Mouse (Mus musculus) embryonic facial prominence, embryonic 13.5 days (tissue): ENCODE measurements around the gene H2afb1. TPM values are rescaled to one million over a fixed set of nuclear protein-coding genes. Genes with fewer than 3 reads are reported as not detected.
"Not testable (repeated sequence)": the region's sequence is repeated elsewhere in the genome, so short reads cannot be mapped to it uniquely, and the experiment has no call there.

Source experiments
- ATAC-seq: fragments of 200-750 bp; cut with Nextera tagmentation; 2 replicates; pipeline ENCODE4 v1.8.0; 2017; ENCODE audit warnings: low read depth; ENCODE audit not compliant: insufficient number of reproducible peaks, insufficient read depth, low FRiP score, low TSS enrichment
- H3K27ac ChIP-seq: fragments of 300-500 bp; sonication (generic); 2 replicates; pipeline ENCODE4 v1.5.1; 2015; ENCODE audit warnings: moderate library complexity, mild to moderate bottlenecking, inconsistent platforms
- H3K27me3 ChIP-seq: fragments of 300-500 bp; sonication (generic); 2 replicates; pipeline ENCODE4 v1.6.1; 2015; ENCODE audit warnings: mild to moderate bottlenecking, inconsistent platforms
- H3K36me3 ChIP-seq: fragments of 300-500 bp; sonication (generic); 2 replicates; pipeline ENCODE4 v1.6.1; 2015; ENCODE audit warnings: mild to moderate bottlenecking, inconsistent platforms
- H3K4me1 ChIP-seq: fragments of 300-500 bp; sonication (generic); 2 replicates; pipeline ENCODE4 v1.6.1; 2015; ENCODE audit warnings: inconsistent platforms
- H3K4me2 ChIP-seq: fragments of 300-500 bp; sonication (generic); 2 replicates; pipeline ENCODE4 v1.6.1; 2015; ENCODE audit warnings: moderate library complexity, mild to moderate bottlenecking, inconsistent platforms
- H3K4me3 ChIP-seq: fragments of 300-500 bp; sonication (generic); 2 replicates; pipeline ENCODE4 v1.5.1; 2015; ENCODE audit warnings: mild to moderate bottlenecking, inconsistent platforms
- H3K9ac ChIP-seq: fragments of 300-500 bp; sonication (generic); 2 replicates; pipeline ENCODE4 v1.6.1; 2015; ENCODE audit warnings: mild to moderate bottlenecking, inconsistent platforms
- H3K9me3 ChIP-seq: fragments of 300-500 bp; sonication (generic); 2 replicates; pipeline ENCODE4 v1.6.1; 2016; ENCODE audit warnings: inconsistent platforms
- WGBS: fragments of 180-500 bp; shearing (Covaris S2); methylation state at CpG from one replicate; pipeline ENCODE4 v1.1.7; 2015; ENCODE audit warnings: mixed read lengths; 5-methylcytosine and 5-hydroxymethylcytosine counted together
- polyA plus RNA-seq: library from polyadenylated mRNA; unstranded; fragments of >200 nt; fragmentation: Nextera tagmentation; extraction: Ambion mirVana; gene quantifications from 2 replicates; pipeline ENCODE4 v1.2.1, GENCODE M21; 2015

H2afb1 gene
- polyA plus RNA-seq, result not detected in 2 replicates

DNA sequence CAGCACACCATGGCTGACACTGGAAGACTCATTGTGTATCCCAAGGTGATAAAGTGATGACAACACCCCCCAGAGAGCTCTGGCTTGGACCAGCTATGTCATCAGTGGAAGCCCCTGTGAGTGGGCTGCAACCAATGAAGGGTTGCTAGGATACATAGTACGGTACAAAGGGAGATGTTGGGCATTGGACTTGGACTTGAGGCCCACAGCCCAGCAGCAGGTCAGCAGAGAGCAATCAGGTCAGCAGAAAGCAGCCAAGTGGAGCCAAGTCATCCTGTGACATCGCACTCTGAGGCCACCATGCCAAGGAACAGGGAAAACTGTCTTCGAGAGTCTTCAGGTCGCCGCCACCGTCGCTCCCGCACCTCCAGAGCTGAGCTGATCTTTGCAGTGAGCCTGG lies at the start of gene H2afb1:
H2afb1 (plus strand) TSS at position 301 of the 400 bp plus-strand sequence.
- WGBS, result 89% methylated on average over 8 of the region's 8 CpGs
- not testable (repeated sequence) for H3K36me3 ChIP-seq, H3K9ac ChIP-seq, H3K27ac ChIP-seq, H3K9me3 ChIP-seq, ATAC-seq, H3K4me1 ChIP-seq, H3K4me2 ChIP-seq, H3K4me3 ChIP-seq, H3K27me3 ChIP-seq

DNA sequence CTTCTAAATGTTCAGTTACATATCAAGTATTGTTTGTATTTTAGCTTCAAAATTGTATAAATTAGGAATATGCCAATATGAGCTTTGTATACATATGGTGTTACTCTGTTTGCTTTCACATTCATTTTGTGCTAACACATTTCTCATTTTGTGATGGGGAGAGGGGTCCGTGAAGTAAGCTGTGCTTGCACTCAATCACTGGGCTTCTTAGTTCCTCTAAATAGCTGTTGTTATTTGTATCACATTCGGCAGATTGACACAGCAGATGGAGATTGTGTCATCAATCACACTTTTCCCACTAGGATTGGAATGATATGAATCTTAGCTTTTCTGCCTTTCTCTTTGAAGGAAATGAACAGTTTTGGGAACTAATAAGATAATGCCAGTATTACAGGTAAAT lies 21.5 kb downstream of the H2afb1 start:
- H3K27me3 ChIP-seq, result no peaks in the 10 kb centered on the region
- no peak overlapping the region for H3K27ac ChIP-seq
- ATAC-seq, result no peak
- H3K9ac ChIP-seq, result no peak overlapping the region
- H3K4me3 ChIP-seq, result no peak overlapping the region
- no peak overlapping the region for H3K4me2 ChIP-seq
- no peaks in the 10 kb centered on the region for H3K9me3 ChIP-seq
- 64% methylated on average over 2 of the region's 2 CpGs for WGBS
- no peaks in the 10 kb centered on the region for H3K4me1 ChIP-seq
- H3K36me3 ChIP-seq, result no peaks in the 10 kb centered on the region
